Mouse (Mus musculus) lung, postnatal 0 days (tissue): Measurements from ENCODE around the gene Aif1. TPM values are rescaled to one million over a fixed set of nuclear protein-coding genes. Genes with fewer than 3 reads are reported as not detected.

Source experiments
- ATAC-seq: fragments of 200-750 bp; cut with Nextera tagmentation; 2 replicates; pipeline ENCODE4 v1.8.0; 2017; ENCODE audit warnings: moderate library complexity
- DNase-seq: peaks from one replicate; pipeline ENCODE4 v3.0.0-alpha.2; 2016; ENCODE audit warnings: low spot score
- H3K27ac ChIP-seq: fragments of 300-500 bp; sonication (generic); 2 replicates; pipeline ENCODE4 v1.5.1; 2014; ENCODE audit warnings: antibody characterized with exemption, mild to moderate bottlenecking, low read length, mixed read lengths
- H3K27me3 ChIP-seq: fragments of 300-500 bp; sonication (generic); replicated peaks from 2 replicates; pipeline ENCODE4 v1.6.1; 2014; ENCODE audit warnings: low read length, mixed read lengths; ENCODE audit not compliant: insufficient read depth
- H3K36me3 ChIP-seq: fragments of 300-500 bp; sonication (generic); 2 replicates; pipeline ENCODE4 v1.6.1; 2014; ENCODE audit warnings: low read length, mixed read lengths; ENCODE audit not compliant: insufficient read depth
- H3K4me1 ChIP-seq: fragments of 300-500 bp; sonication (generic); 2 replicates; pipeline ENCODE4 v1.6.1; 2014; ENCODE audit warnings: antibody characterized with exemption, low read depth, low read length, mixed read lengths; ENCODE audit not compliant: insufficient read depth
- H3K4me2 ChIP-seq: fragments of 300-500 bp; sonication (generic); replicated peaks from 2 replicates; pipeline ENCODE4 v1.6.1; 2014; ENCODE audit warnings: low read depth, mild to moderate bottlenecking, low read length, moderate library complexity, mixed read lengths
- H3K4me3 ChIP-seq: fragments of 300-500 bp; sonication (generic); 2 replicates; pipeline ENCODE4 v1.5.1; 2014; ENCODE audit warnings: low read depth, low read length
- H3K9ac ChIP-seq: fragments of 300-500 bp; sonication (generic); replicated peaks from 2 replicates; pipeline ENCODE4 v1.6.1; 2014; ENCODE audit warnings: low read depth, mild to moderate bottlenecking
- H3K9me3 ChIP-seq: fragments of 300-500 bp; sonication (generic); 2 replicates; pipeline ENCODE4 v1.6.1; 2016; ENCODE audit warnings: low read length, mixed read lengths
- CTCF ChIP-seq: IDR thresholded peaks from 2 replicates; pipeline ENCODE4 v1.5.1; 2016; ENCODE audit warnings: antibody characterized with exemption, mild to moderate bottlenecking
- EP300 ChIP-seq: IDR thresholded peaks from 2 replicates; pipeline ENCODE4 v1.6.1; 2016; ENCODE audit warnings: antibody characterized with exemption, mild to moderate bottlenecking, control low read depth
- WGBS: fragments of 180-500 bp; shearing (Covaris S2); extraction: QIAGEN DNeasy Blood & Tissue Kit; methylation state at CpG from one replicate; pipeline ENCODE4 v1.1.7; 2014; 5-methylcytosine and 5-hydroxymethylcytosine counted together
- polyA plus RNA-seq: library from polyadenylated mRNA; unstranded; fragments of >200 nt; fragmentation: Nextera tagmentation; extraction: Ambion mirVana; gene quantifications from 2 replicates; pipeline ENCODE4 v1.2.1, GENCODE M21; 2015

Gene Aif1
- polyA plus RNA-seq, 1 experiment from 2014 or later, result 10.3 TPM

DNA sequence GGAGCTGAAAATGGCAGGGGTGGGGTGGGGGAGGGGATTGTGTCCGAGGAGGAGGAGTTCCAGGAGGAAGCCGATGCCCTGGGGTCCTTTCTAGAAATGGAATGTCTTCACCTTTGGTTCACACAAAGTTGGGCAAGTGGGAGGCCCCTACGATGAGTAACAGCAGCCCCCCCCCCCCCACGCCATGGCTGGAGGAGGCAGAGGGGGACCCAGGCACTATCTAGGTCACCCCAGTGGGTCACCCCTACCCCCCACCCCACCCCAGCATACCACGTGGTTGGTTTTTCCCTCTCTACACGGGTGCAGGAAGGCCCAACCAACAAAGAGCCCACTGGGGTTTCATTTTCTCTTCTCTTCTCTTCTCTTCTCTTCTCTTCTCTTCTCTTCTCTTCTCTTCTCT, 21.3 kb upstream of the Aif1 start:
- H3K4me2 ChIP-seq, result no peak overlapping the region
- no peak overlapping the region for H3K27ac ChIP-seq
- WGBS, result 56% methylated on average over 5 of the region's 6 CpGs
- H3K4me3 ChIP-seq, result no peak overlapping the region
- H3K36me3 ChIP-seq, result no peaks in the 10 kb centered on the region
- DNase-seq, result no peak
- H3K27me3 ChIP-seq, result peaks cover 3% of the 10 kb centered on the region; the same call in 1 of the 2 replicates
- no peak for ATAC-seq
- H3K9me3 ChIP-seq, result no peaks in the 10 kb centered on the region
- H3K9ac ChIP-seq, result no peak overlapping the region
- no peak for TF ChIP-seq EP300
- TF ChIP-seq CTCF, result no peak
- H3K4me1 ChIP-seq, result peaks cover 4% of the 10 kb centered on the region; the same call in 1 of the 2 replicates

DNA sequence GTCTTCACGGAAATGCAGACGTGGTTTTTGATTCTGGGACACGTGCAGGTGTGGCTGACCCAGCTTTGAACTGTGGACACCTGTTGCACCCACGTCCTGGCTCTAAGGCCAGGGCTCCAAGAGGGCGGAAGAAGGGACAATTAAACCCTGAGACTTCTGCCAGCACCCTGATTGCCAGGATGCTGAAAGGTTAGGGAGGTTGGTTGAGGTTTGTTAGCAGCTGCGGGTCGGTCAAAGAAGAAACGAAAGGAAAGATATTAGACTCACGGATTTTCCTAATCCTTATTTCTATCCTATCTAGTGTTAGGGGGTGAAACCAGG, 20.4 kb upstream of the Aif1 start:
- 26% methylated on average over 9 of the region's 9 CpGs for WGBS
- Histone ChIP-seq H3K36me3 (no peaks in the 10 kb centered on the region), H3K4me1 (peaks cover 4% of the 10 kb centered on the region; the same call in 1 of the 2 replicates), H3K27me3 (no peaks in the 10 kb centered on the region; the same call in 1 of the 2 replicates), H3K4me3 (peak overlapping the region; percentile 45), H3K4me2 (peak overlapping the region; percentile 75), H3K9ac (no peak overlapping the region), H3K27ac (no peak overlapping the region), H3K9me3 (no peaks in the 10 kb centered on the region)
- ATAC-seq (peak; percentile 29; the same call in 1 of the 2 replicates), DNase-seq (no peak)
- TF ChIP-seq EP300 (no peak), CTCF (no peak)

DNA sequence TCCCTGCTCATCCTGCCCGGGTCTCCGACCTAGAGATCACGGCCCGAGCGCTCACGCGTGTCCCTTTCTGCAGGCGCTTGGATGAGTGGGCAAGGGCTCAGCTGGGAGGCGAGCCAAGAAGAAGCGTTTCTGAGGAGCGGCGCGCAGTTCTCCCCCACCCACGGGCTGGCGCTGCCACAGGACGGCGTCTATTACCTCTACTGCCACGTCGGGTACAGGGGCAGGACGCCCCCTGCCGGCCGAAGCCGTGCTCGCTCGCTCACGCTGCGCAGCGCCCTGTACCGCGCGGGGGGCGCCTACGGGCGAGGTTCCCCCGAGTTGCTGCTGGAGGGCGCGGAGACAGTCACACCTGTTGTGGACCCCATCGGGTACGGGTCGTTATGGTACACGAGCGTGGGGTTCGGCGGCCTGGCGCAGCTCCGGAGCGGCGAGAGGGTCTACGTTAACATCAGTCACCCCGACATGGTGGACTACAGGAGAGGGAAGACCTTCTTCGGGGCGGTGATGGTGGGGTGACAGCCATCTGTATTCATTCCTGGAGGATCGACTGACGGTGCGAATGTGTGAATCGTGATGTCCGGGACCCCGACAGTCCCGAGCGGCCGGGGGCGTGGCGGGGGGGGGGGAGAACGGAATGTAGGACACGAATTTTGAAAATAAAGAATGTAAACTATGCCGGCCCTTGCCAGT, 19.9 kb upstream of the Aif1 start:
- DNase-seq (peak; percentile 83), ATAC-seq (peak; percentile 91)
- TF ChIP-seq CTCF (peak; percentile 98), EP300 (no peak)
- peak overlapping the region; percentile 75 for H3K4me2 ChIP-seq
- H3K9ac ChIP-seq, result no peak overlapping the region
- peaks cover 4% of the 10 kb centered on the region; the same call in 1 of the 2 replicates for H3K4me1 ChIP-seq
- H3K27ac ChIP-seq, result no peak overlapping the region
- 1% methylated on average over 64 of the region's 66 CpGs for WGBS
- H3K36me3 ChIP-seq, result no peaks in the 10 kb centered on the region
- peak overlapping the region; percentile 45 for H3K4me3 ChIP-seq
- H3K27me3 ChIP-seq, result no peaks in the 10 kb centered on the region; the same call in 1 of the 2 replicates
- H3K9me3 ChIP-seq, result no peaks in the 10 kb centered on the region

DNA sequence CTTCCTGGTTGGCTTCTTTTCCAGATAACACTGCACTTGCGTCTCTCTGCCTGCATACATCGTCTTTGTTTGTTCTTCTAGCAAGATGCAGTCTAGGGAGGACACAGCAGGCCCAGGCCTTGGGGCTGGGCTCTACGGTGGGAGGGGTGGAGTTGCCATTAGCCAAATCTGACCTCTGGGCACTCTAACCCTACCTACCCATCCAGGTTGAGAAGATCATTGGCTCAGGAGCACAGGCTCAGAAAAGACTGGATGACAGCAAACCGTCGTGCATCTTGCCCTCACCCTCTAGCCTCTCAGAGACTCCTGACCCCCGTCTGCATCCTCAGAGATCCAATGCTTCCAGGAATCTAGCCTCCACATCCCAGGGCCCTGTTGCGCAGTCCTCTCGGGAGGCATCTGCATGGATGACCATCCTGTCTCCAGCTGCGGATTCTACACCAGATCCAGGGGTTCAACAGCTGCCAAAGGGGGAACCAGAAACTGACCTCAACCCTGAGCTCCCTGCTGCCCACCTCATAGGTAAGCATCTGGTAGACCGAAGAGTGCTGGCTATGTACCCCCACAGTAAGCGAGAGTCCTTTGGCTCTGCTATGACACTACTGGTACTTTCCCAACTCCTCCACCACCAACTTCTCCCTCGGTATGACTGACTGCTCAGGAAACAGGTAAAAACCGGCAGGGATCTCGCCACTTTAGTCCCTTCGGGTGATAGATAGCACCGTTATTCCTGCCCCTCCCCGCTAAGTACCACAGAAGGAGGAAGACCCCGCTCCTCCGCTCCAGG, 19.2 kb upstream of the Aif1 start:
- no peak for ATAC-seq

DNA sequence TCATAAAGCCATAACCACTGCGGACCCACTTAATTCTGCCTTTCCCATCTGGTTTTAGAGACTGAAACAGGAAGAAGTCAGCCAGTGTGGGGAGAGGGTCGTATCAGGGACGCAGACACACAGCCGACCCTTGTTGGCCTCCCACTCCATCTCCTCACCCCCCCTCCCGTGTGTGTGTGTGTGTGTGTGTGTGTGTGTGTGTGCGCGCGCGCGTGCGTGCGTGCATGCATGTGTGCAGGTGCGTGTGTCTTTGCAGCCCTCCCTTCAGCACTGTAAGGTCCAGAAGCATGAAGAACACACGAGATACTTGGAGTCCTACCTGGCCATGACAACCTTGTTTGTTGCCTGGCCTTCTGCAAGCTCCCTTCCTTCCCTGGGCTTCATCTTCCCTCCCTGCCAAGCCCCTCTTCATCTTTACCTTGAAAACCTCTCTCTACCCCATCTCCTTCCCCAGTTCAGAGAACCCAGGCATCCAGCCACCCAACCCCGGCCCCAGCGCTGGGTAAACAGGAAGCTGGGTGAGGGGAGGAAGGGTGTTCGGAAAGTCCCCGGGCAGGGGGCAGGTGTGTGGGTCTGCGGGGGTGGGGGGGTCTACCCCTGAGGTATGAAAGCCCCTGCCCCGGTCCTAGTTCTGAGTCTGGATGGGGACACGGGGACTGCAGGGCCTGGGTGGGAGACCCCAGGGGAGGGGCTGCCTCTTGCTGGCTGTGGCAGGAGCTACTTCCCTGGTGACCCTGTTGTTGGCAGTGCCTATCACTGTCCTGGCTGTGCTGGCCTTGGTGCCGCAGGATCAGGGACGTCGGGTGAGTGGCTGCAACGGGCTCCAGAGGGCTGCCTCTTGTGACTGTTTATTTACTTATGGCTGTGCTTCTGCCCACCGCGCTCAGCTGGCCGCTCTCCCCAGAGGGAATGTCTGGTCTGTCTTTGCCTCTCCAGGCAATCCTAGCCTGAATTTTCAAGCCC, 18.3 kb upstream of the Aif1 start, which contains the start of gene Ltb:
Gene Ltb, plus strand, starts transcription at position 559 of the 963 bp plus-strand sequence.
- H3K9me3 ChIP-seq, result no peaks in the 10 kb centered on the region
- no peak within 1 kb of the TSS for H3K27ac ChIP-seq
- TF ChIP-seq EP300 (no peak), CTCF (no peak)
- H3K4me1 ChIP-seq, result peaks cover 4% of the 10 kb centered on the region; the same call in 1 of the 2 replicates
- H3K9ac ChIP-seq, result no peak within 1 kb of the TSS
- peak within 1 kb of the TSS; percentile 75 for H3K4me2 ChIP-seq
- ATAC-seq (no peak), DNase-seq (no peak)
- WGBS, result 38% methylated on average over 25 of the region's 28 CpGs
- H3K36me3 ChIP-seq, result no peaks in the 10 kb centered on the region
- H3K27me3 ChIP-seq, result no peaks in the 10 kb centered on the region; the same call in 1 of the 2 replicates
- no peak within 1 kb of the TSS; the same call in 1 of the 2 replicates for H3K4me3 ChIP-seq

More for the DNA sequence above, 19.2 kb upstream of the Aif1 start:
- no peaks in the 10 kb centered on the region for H3K9me3 ChIP-seq
- peak overlapping the region; percentile 45 for H3K4me3 ChIP-seq
- TF ChIP-seq EP300, result no peak
- no peak for TF ChIP-seq CTCF
- H3K9ac ChIP-seq, result no peak overlapping the region
- no peaks in the 10 kb centered on the region for H3K36me3 ChIP-seq
- DNase-seq, result no peak
- peaks cover 4% of the 10 kb centered on the region; the same call in 1 of the 2 replicates for H3K4me1 ChIP-seq
- WGBS, result 37% methylated on average over 16 of the region's 19 CpGs
- H3K27me3 ChIP-seq, result no peaks in the 10 kb centered on the region; the same call in 1 of the 2 replicates
- peak overlapping the region; percentile 75 for H3K4me2 ChIP-seq
- no peak overlapping the region for H3K27ac ChIP-seq
